Mouse (Mus musculus): ENCODE results near the gene Nup54. TPM values are rescaled to one million over a fixed set of nuclear protein-coding genes. Genes with fewer than 3 reads are reported as not detected.

Gene Nup54
- polyA plus RNA-seq, 1 experiment from 2014 or later: 31.2 TPM

GRCm38 (mm10) chr5:92411461-92412140 lies 23.4 kb downstream of the Nup54 start:
- WGBS: 53% methylated on average over 7 of the region's 7 CpGs
- no peak for ATAC-seq (replicated peaks; ENCODE audit: insufficient number of reproducible peaks, insufficient read depth, low FRiP score, low read depth)

GRCm38 (mm10) chr5:92410486-92410885 lies 24.5 kb downstream of the Nup54 start:
- H3K27ac ChIP-seq: no peak overlapping the region
- H3K36me3 ChIP-seq: peaks cover 12% of the 10 kb centered on the region
- no peak overlapping the region for H3K9ac ChIP-seq
- H3K4me2 ChIP-seq: no peak overlapping the region
- no peak for ATAC-seq (replicated peaks; ENCODE audit: insufficient number of reproducible peaks, insufficient read depth, low FRiP score, low read depth)
- H3K4me1 ChIP-seq (replicated peaks): peaks cover 6% of the 10 kb centered on the region; the same call in 1 of the 2 replicates
- WGBS: 85% methylated on average over 5 of the region's 5 CpGs
- H3K9me3 ChIP-seq (replicated peaks): no peaks in the 10 kb centered on the region
- H3K27me3 ChIP-seq: no peaks in the 10 kb centered on the region
- H3K4me3 ChIP-seq: no peak overlapping the region

More at GRCm38 (mm10) chr5:92411461-92412140, 23.4 kb downstream of the Nup54 start:
- H3K9ac ChIP-seq: no peak overlapping the region
- no peak overlapping the region for H3K4me2 ChIP-seq
- H3K27me3 ChIP-seq: no peaks in the 10 kb centered on the region
- no peak overlapping the region for H3K4me3 ChIP-seq
- peaks cover 6% of the 10 kb centered on the region; the same call in 1 of the 2 replicates for H3K4me1 ChIP-seq (replicated peaks)
- H3K9me3 ChIP-seq (replicated peaks): no peaks in the 10 kb centered on the region
- no peak overlapping the region for H3K27ac ChIP-seq
- H3K36me3 ChIP-seq: peaks cover 18% of the 10 kb centered on the region

GRCm38 (mm10) chr5:92409361-92410155 lies 25.5 kb downstream of the Nup54 start:
- 0 out of 2 replicates have a peak overlapping the region, but pooled peaks have one; percentile 16 for H3K27ac ChIP-seq
- 59% methylated on average over 9 of the region's 9 CpGs for whole genome bisulfite sequencing
- H3K9me3 ChIP-seq (replicated peaks): no peaks in the 10 kb centered on the region
- peaks cover 6% of the 10 kb centered on the region; the same call in 1 of the 2 replicates for H3K4me1 ChIP-seq (replicated peaks)
- no peak overlapping the region for H3K9ac ChIP-seq
- no peak overlapping the region for H3K4me3 ChIP-seq
- H3K36me3 ChIP-seq: peaks cover 4% of the 10 kb centered on the region
- no peak for ATAC-seq (replicated peaks; ENCODE audit: insufficient number of reproducible peaks, insufficient read depth, low FRiP score, low read depth)
- no peaks in the 10 kb centered on the region for H3K27me3 ChIP-seq
- H3K4me2 ChIP-seq: no peak overlapping the region

GRCm38 (mm10) chr5:92404400-92404678 lies 30.7 kb downstream of the Nup54 start:
- H3K4me1 ChIP-seq (replicated peaks): no peaks in the 10 kb centered on the region; the same call in 1 of the 2 replicates
- no peak for ATAC-seq (replicated peaks; ENCODE audit: insufficient number of reproducible peaks, insufficient read depth, low FRiP score, low read depth)
- no peak overlapping the region for H3K4me3 ChIP-seq
- H3K27ac ChIP-seq: no peak overlapping the region
- H3K4me2 ChIP-seq: no peak overlapping the region
- H3K36me3 ChIP-seq: no peaks in the 10 kb centered on the region
- no peaks in the 10 kb centered on the region for H3K9me3 ChIP-seq (replicated peaks)
- H3K27me3 ChIP-seq: no peaks in the 10 kb centered on the region
- no peak overlapping the region for H3K9ac ChIP-seq
- WGBS: 69% methylated on average over 2 of the region's 2 CpGs

- H3K4me2 ChIP-seq: no peak overlapping the region
- no peak overlapping the region for H3K27ac ChIP-seq
- no peaks in the 10 kb centered on the region for H3K9me3 ChIP-seq (replicated peaks)
- WGBS: 73% methylated on average over 10 of the region's 10 CpGs
- no peak for ATAC-seq (replicated peaks; ENCODE audit: insufficient number of reproducible peaks, insufficient read depth, low FRiP score, low read depth)
- H3K36me3 ChIP-seq: no peaks in the 10 kb centered on the region
- H3K4me1 ChIP-seq (replicated peaks): no peaks in the 10 kb centered on the region; the same call in 1 of the 2 replicates
- H3K9ac ChIP-seq: no peak overlapping the region
- H3K27me3 ChIP-seq: no peaks in the 10 kb centered on the region
- H3K4me3 ChIP-seq: no peak overlapping the region
Observed at GRCm38 (mm10) chr5:92403562-92404399, 31.2 kb downstream of the Nup54 start.

GRCm38 (mm10) chr5:92402816-92403215 lies 32.2 kb downstream of the Nup54 start:
- Histone ChIP-seq H3K27ac (no peak overlapping the region), H3K9ac (no peak overlapping the region), H3K4me2 (no peak overlapping the region), H3K9me3 (replicated peaks) (no peaks in the 10 kb centered on the region), H3K4me3 (no peak overlapping the region), H3K36me3 (no peaks in the 10 kb centered on the region), H3K4me1 (replicated peaks) (peaks cover 3% of the 10 kb centered on the region; the same call in 1 of the 2 replicates), H3K27me3 (no peaks in the 10 kb centered on the region)
- WGBS: 63% methylated on average over 9 of the region's 9 CpGs
- no peak for ATAC-seq (replicated peaks; ENCODE audit: insufficient number of reproducible peaks, insufficient read depth, low FRiP score, low read depth)

- H3K9me3 ChIP-seq (replicated peaks): no peaks in the 10 kb centered on the region
- H3K9ac ChIP-seq: no peak overlapping the region
- no peak overlapping the region for H3K4me2 ChIP-seq
- peaks cover 5% of the 10 kb centered on the region; the same call in 1 of the 2 replicates for H3K27me3 ChIP-seq
- 19% methylated on average over 5 of the region's 5 CpGs for WGBS
- H3K4me3 ChIP-seq: no peak overlapping the region
- no peak overlapping the region for H3K27ac ChIP-seq
- H3K4me1 ChIP-seq (replicated peaks): peaks cover 5% of the 10 kb centered on the region
- H3K36me3 ChIP-seq: no peaks in the 10 kb centered on the region
- peak; percentile 64 for ATAC-seq (replicated peaks; ENCODE audit: insufficient number of reproducible peaks, insufficient read depth, low FRiP score, low read depth)
Observed at GRCm38 (mm10) chr5:92398153-92398552, 36.9 kb downstream of the Nup54 start.

GRCm38 (mm10) chr5:92396476-92396875 lies 38.5 kb downstream of the Nup54 start:
- ATAC-seq (replicated peaks; ENCODE audit: insufficient number of reproducible peaks, insufficient read depth, low FRiP score, low read depth): no peak

GRCm38 (mm10) chr5:92395764-92396163 lies 39.3 kb downstream of the Nup54 start:
- Histone ChIP-seq H3K4me2 (no peak overlapping the region), H3K27ac (0 out of 2 replicates have a peak overlapping the region, but pooled peaks have one; percentile 9), H3K27me3 (peaks cover 16% of the 10 kb centered on the region; the same call in 1 of the 2 replicates), H3K9me3 (replicated peaks) (no peaks in the 10 kb centered on the region), H3K9ac (no peak overlapping the region), H3K4me1 (replicated peaks) (peaks cover 26% of the 10 kb centered on the region), H3K36me3 (no peaks in the 10 kb centered on the region), H3K4me3 (no peak overlapping the region)
- no peak for ATAC-seq (replicated peaks; ENCODE audit: insufficient number of reproducible peaks, insufficient read depth, low FRiP score, low read depth)
- WGBS: 81% methylated on average over 3 of the region's 3 CpGs

More at GRCm38 (mm10) chr5:92396476-92396875, 38.5 kb downstream of the Nup54 start:
- 62% methylated on average over 6 of the region's 6 CpGs for WGBS
- Histone ChIP-seq H3K9ac (no peak overlapping the region), H3K9me3 (replicated peaks) (no peaks in the 10 kb centered on the region), H3K4me3 (no peak overlapping the region), H3K4me1 (replicated peaks) (peaks cover 19% of the 10 kb centered on the region), H3K4me2 (no peak overlapping the region), H3K36me3 (no peaks in the 10 kb centered on the region), H3K27ac (no peak overlapping the region), H3K27me3 (peaks cover 13% of the 10 kb centered on the region; the same call in 1 of the 2 replicates)

GRCm38 (mm10) chr5:92393863-92394262 lies 41.2 kb downstream of the Nup54 start:
- H3K27ac ChIP-seq: no peak overlapping the region
- peaks cover 44% of the 10 kb centered on the region for H3K4me1 ChIP-seq (replicated peaks)
- no peak overlapping the region for H3K4me2 ChIP-seq
- no peaks in the 10 kb centered on the region for H3K36me3 ChIP-seq
- H3K27me3 ChIP-seq: peaks cover 19% of the 10 kb centered on the region; the same call in 1 of the 2 replicates
- no peak overlapping the region for H3K9ac ChIP-seq
- 66% methylated on average over 10 of the region's 10 CpGs for WGBS
- no peak for ATAC-seq (replicated peaks; ENCODE audit: insufficient number of reproducible peaks, insufficient read depth, low FRiP score, low read depth)
- no peaks in the 10 kb centered on the region for H3K9me3 ChIP-seq (replicated peaks)
- no peak overlapping the region for H3K4me3 ChIP-seq

- Histone ChIP-seq H3K9ac (no peak overlapping the region), H3K36me3 (no peaks in the 10 kb centered on the region), H3K9me3 (replicated peaks) (no peaks in the 10 kb centered on the region), H3K4me1 (replicated peaks) (peaks cover 49% of the 10 kb centered on the region), H3K4me3 (peak overlapping the region; percentile 32), H3K27ac (no peak overlapping the region), H3K27me3 (peaks cover 19% of the 10 kb centered on the region; the same call in 1 of the 2 replicates), H3K4me2 (peak overlapping the region; percentile 53)
- WGBS: 41% methylated on average over 18 of the region's 18 CpGs
- no peak for ATAC-seq (replicated peaks; ENCODE audit: insufficient number of reproducible peaks, insufficient read depth, low FRiP score, low read depth)
Observed at GRCm38 (mm10) chr5:92392542-92392941, 42.5 kb downstream of the Nup54 start.
